Mouse (Mus musculus) lung, postnatal 0 days (tissue): Measurements from ENCODE around the gene Tmem69.

Source experiments
- CTCF ChIP-seq: IDR thresholded peaks from 2 replicates; pipeline ENCODE4 v1.5.1; 2016; ENCODE audit warnings: antibody characterized with exemption, mild to moderate bottlenecking
- EP300 ChIP-seq: IDR thresholded peaks from 2 replicates; pipeline ENCODE4 v1.6.1; 2016; ENCODE audit warnings: antibody characterized with exemption, mild to moderate bottlenecking, control low read depth

GRCm38 (mm10) chr4:116556561-116557305 is 997 bp upstream of the Tmem69 start:
- TF ChIP-seq CTCF, result no peak; the same call in 1 of the 2 replicates
- TF ChIP-seq EP300, result no peak
